Mouse (Mus musculus) adrenal gland, postnatal 0 days (tissue): ENCODE results near the gene Olfr59. TPM values are rescaled to one million over a fixed set of nuclear protein-coding genes. Genes with fewer than 3 reads are reported as not detected.

Source experiments
- polyA plus RNA-seq: library from polyadenylated mRNA; unstranded; fragments of >200 nt; fragmentation: Nextera tagmentation; extraction: Ambion mirVana; gene quantifications from 2 replicates; pipeline ENCODE4 v1.2.1, GENCODE M21; 2015

Olfr59 gene
- polyA plus RNA-seq: not detected in 2 replicates

DNA sequence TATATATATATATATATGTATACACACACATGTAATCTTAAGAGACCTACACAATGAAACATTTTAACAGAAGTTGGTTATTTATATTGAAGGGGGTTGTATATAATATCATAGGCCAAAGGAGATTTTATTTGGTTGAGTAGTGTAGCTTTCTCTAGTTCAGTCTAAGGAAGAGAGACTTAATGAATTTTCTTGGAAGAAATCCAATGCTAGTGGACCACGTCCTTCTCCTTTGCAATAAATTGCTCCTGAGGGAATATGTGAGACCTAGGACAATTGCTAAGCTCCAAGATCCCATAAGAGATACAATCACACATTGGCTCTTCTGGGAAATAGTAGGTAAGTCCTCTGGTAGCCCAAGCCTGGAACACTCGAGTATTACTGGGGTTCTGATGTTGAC, at the start of gene Olfr59:
TSS of gene Olfr59 (plus strand) at position 301 of the 400 bp plus-strand sequence.

DNA sequence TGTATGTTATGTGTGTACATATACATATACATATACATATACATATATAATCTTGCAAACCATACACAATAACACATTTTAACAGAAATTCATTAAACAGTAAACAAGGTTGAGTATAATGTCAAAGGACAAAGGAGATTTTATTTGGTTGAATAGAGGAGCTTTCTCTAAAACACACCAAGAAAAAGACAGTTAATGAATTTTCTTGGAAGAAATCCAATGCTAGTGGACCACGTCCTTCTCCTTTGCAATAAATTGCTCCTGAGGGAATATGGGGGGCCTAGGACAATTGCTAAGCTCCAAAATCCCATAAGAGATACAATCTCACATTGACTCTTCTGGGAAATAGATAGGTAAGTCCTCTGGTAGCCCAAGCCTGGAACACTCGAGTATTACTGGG, 24.0 kb upstream of the Olfr59 start, which contains the start of gene Olfr406:
TSS of gene Olfr406 (plus strand) at position 301 of the 400 bp plus-strand sequence.

DNA sequence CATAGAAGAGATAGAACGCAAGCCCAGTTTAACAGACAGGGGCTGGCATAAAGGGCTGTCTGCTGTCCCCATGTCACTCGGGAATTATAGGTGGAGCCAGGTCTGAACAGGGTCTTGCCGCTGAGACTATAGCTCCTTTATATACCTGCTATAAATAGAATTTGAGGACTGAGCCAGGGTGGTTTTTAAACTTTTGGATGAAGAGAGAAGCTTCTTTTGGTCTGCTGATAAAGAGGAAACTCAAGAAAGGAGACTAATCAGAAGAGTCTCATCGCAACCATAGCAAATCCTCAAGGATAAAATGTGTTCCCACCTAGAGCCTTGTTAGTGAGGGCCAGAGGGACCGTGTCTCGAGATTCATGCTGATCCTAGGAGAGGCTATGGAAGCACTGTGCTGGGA, 54.4 kb downstream of the Olfr59 start, which contains the start of gene Olfr410:
TSS of gene Olfr410 (minus strand) at position 101 of the 400 bp plus-strand sequence.

Other genes with a start within 250 kb of the Olfr59 start
- gene Olfr139, start 227.2 kb upstream of the Olfr59 start, polyA plus RNA-seq: not detected in 2 replicates
- not detected in 2 replicates for gene Olfr399, start 227.1 kb upstream of the Olfr59 start, polyA plus RNA-seq
- not detected in 2 replicates for gene Zfp616, start 213.8 kb upstream of the Olfr59 start, polyA plus RNA-seq
- gene Olfr401, start 170.0 kb upstream of the Olfr59 start, polyA plus RNA-seq: not detected in 2 replicates
- gene Olfr402, start 130.2 kb upstream of the Olfr59 start, polyA plus RNA-seq: not detected in 2 replicates
- gene Olfr403, start 97.5 kb upstream of the Olfr59 start, polyA plus RNA-seq: not detected in 2 replicates
- not detected in 2 replicates for gene Olfr43, start 72.4 kb upstream of the Olfr59 start, polyA plus RNA-seq
- gene Olfr406, start 23.9 kb upstream of the Olfr59 start, polyA plus RNA-seq: not detected in 2 replicates
- gene Olfr410, start 54.3 kb downstream of the Olfr59 start, polyA plus RNA-seq: not detected in 2 replicates
- not detected in 2 replicates for gene Olfr411, start 68.9 kb downstream of the Olfr59 start, polyA plus RNA-seq
- gene Olfr412, start 78.3 kb downstream of the Olfr59 start, polyA plus RNA-seq: not detected in 2 replicates